Mouse (Mus musculus): ENCODE results near the gene Wdr60.

GRCm38 (mm10) chr12:116308612-116309011 is 45.8 kb upstream of the Wdr60 start:
- TF ChIP-seq CTCF (IDR thresholded peaks at IDR 0.05; ENCODE audit: low read depth, low read length) (no peak), GATA1 (IDR thresholded peaks at IDR 0.05; ENCODE audit: borderline replicate concordance, low read length) (no peak), POLR2AphosphoS5 (IDR thresholded peaks at IDR 0.05; ENCODE audit: insufficient replicate concordance, low read depth, low read length) (no peak), TAL1 (conservative IDR thresholded peaks at IDR 0.05; ENCODE audit: low read depth, low read length) (no peak)
